Comparison of ENCODE assay signal across 8 mouse cellular contexts in the genomic region with DNA sequence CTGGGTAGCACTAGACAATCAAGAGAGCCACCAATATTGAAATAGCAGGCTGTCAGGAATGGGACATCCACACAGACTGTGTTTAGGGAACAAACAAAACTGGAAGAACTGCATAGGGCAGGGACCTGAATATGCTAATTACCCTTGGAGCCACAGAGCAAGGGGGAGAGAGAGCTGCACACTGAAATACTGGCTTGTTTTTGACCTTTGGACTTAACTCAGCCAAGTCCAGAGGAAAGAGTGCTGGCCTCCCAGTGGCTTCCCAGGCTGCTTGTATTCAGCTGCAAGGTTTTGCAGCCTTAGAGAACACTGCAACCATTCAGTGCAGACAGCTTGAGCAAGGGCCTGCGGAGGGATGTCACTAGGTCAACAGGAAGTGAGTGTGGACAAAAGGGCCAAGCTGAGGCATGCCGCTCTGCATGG.
A peak's percentile ranks its signal among the peaks of the same experiment; 100 is the strongest.
DNase-seq lines count a peak whose midpoint lies in the region; ATAC-seq and TF ChIP-seq lines count a peak whose summit lies in the region.

No protein-coding gene starts in this region.

- no peak for ATAC-seq in embryonic facial prominence, embryonic 12.5 days (ENCODE audit: insufficient number of reproducible peaks, insufficient read depth, low FRiP score, low TSS enrichment)
- ATAC-seq in kidney, embryonic 14.5 days (ENCODE audit: low FRiP score, low TSS enrichment) = peak; percentile 76
- no peak for ATAC-seq in forebrain, postnatal 0 days

- intact Hi-C loops in heart, postnatal 25 days (cut with DNase I) = no loop called here

- H3K27ac ChIP-seq in embryonic facial prominence, embryonic 12.5 days = peak overlapping the region; percentile 31; the same call in 1 of the 2 replicates
- H3K27ac ChIP-seq in kidney, embryonic 14.5 days (ENCODE audit: low read depth, low read length) = peak overlapping the region; percentile 69; the same call in 1 of the 2 replicates
- H3K27ac ChIP-seq in forebrain, postnatal 0 days (ENCODE audit: low read depth, low read length) = no peak overlapping the region
- H3K27ac ChIP-seq in layer of hippocampus, adult 2 months = no peak overlapping the region; the same call in 1 of the 2 replicates

- 19% methylated on average over 2 of the region's 2 CpGs for WGBS in embryonic facial prominence, embryonic 12.5 days
- 20% methylated on average over 2 of the region's 2 CpGs for WGBS in kidney, embryonic 14.5 days
- 36% methylated on average over 2 of the region's 2 CpGs for WGBS in forebrain, postnatal 0 days

- peak; percentile 36 for DNase-seq in heart, adult 8-10 months (ENCODE audit: low spot score)
- DNase-seq in heart, postnatal 25 days (ENCODE audit: low spot score) = no peak
- DNase-seq in lung, postnatal 14 days = peak; percentile 18
- DNase-seq in left cerebral cortex, adult 18-20 months (ENCODE audit: low spot score in 2 of 2) = no peak
- DNase-seq in forebrain, postnatal 0 days = no peak
- no peak for DNase-seq in layer of hippocampus, adult 2 months (ENCODE audit: low spot score in 2 of 2)

- no peak overlapping the region for H3K9ac ChIP-seq in embryonic facial prominence, embryonic 12.5 days
- H3K9ac ChIP-seq in kidney, embryonic 14.5 days (ENCODE audit: low read depth, low read length) = no peak overlapping the region
- no peak overlapping the region for H3K9ac ChIP-seq in forebrain, postnatal 0 days

- H3K27me3 ChIP-seq in embryonic facial prominence, embryonic 12.5 days = no peaks in the 10 kb centered on the region
- H3K27me3 ChIP-seq in kidney, embryonic 14.5 days (ENCODE audit: control insufficient read depth, insufficient read depth, low read length) = no peaks in the 10 kb centered on the region
- no peaks in the 10 kb centered on the region for H3K27me3 ChIP-seq in forebrain, postnatal 0 days (ENCODE audit: insufficient read depth, low read length)

- H3K9me3 ChIP-seq in embryonic facial prominence, embryonic 12.5 days = no peaks in the 10 kb centered on the region
- no peaks in the 10 kb centered on the region for H3K9me3 ChIP-seq in kidney, embryonic 14.5 days (ENCODE audit: control insufficient read depth, low read length)
- H3K9me3 ChIP-seq in forebrain, postnatal 0 days (ENCODE audit: low read length) = no peaks in the 10 kb centered on the region

- H3K36me3 ChIP-seq in embryonic facial prominence, embryonic 12.5 days = no peaks in the 10 kb centered on the region
- H3K36me3 ChIP-seq in kidney, embryonic 14.5 days (ENCODE audit: control insufficient read depth, insufficient read depth, low read length) = no peaks in the 10 kb centered on the region
- H3K36me3 ChIP-seq in forebrain, postnatal 0 days (ENCODE audit: insufficient read depth) = no peaks in the 10 kb centered on the region

- no peak for TF ChIP-seq CTCF in forebrain, postnatal 0 days (IDR thresholded peaks at IDR 0.05; ENCODE audit: low read depth)
- TF ChIP-seq CTCF in layer of hippocampus, adult 2 months (conservative IDR thresholded peaks at IDR 0.05) = no peak

- H3K4me2 ChIP-seq in embryonic facial prominence, embryonic 12.5 days (replicated peaks) = no peak overlapping the region
- H3K4me2 ChIP-seq in kidney, embryonic 14.5 days (replicated peaks; ENCODE audit: low read depth, low read length) = no peak overlapping the region
- H3K4me2 ChIP-seq in forebrain, postnatal 0 days (ENCODE audit: low read depth) = no peak overlapping the region

- H3K4me3 ChIP-seq in embryonic facial prominence, embryonic 12.5 days = no peak overlapping the region
- no peak overlapping the region for H3K4me3 ChIP-seq in kidney, embryonic 14.5 days (ENCODE audit: low read length)
- no peak overlapping the region for H3K4me3 ChIP-seq in forebrain, postnatal 0 days (ENCODE audit: low read depth, low read length)
- H3K4me3 ChIP-seq in layer of hippocampus, adult 2 months = no peak overlapping the region

- peaks cover 17% of the 10 kb centered on the region for H3K4me1 ChIP-seq in embryonic facial prominence, embryonic 12.5 days
- peaks cover 17% of the 10 kb centered on the region for H3K4me1 ChIP-seq in kidney, embryonic 14.5 days (ENCODE audit: control insufficient read depth, insufficient read depth, low read length)
- no peaks in the 10 kb centered on the region for H3K4me1 ChIP-seq in forebrain, postnatal 0 days (ENCODE audit: insufficient read depth)

Comparison
In these comparisons a context has a peak if more than half of its experiments do, and no peak if none do; other contexts are left out.
1. DNase-seq: peak in heart, adult 8-10 months (single experiment) and lung, postnatal 14 days (single experiment); none in heart, postnatal 25 days (single experiment), left cerebral cortex, adult 18-20 months (0 of 2), forebrain, postnatal 0 days (single experiment) and layer of hippocampus, adult 2 months (0 of 2).
2. H3K27ac ChIP-seq: peak in embryonic facial prominence, embryonic 12.5 days (single experiment) and kidney, embryonic 14.5 days (single experiment); none in forebrain, postnatal 0 days (single experiment) and layer of hippocampus, adult 2 months (single experiment).